Mouse (Mus musculus) urinary bladder, postnatal 25 days (tissue): ENCODE results near the gene Pank4.

Experiments used
- DNase-seq: peaks from one replicate; pipeline ENCODE4 v3.0.0; 2022; ENCODE audit warnings: low spot score

Gene Pank4

DNA sequence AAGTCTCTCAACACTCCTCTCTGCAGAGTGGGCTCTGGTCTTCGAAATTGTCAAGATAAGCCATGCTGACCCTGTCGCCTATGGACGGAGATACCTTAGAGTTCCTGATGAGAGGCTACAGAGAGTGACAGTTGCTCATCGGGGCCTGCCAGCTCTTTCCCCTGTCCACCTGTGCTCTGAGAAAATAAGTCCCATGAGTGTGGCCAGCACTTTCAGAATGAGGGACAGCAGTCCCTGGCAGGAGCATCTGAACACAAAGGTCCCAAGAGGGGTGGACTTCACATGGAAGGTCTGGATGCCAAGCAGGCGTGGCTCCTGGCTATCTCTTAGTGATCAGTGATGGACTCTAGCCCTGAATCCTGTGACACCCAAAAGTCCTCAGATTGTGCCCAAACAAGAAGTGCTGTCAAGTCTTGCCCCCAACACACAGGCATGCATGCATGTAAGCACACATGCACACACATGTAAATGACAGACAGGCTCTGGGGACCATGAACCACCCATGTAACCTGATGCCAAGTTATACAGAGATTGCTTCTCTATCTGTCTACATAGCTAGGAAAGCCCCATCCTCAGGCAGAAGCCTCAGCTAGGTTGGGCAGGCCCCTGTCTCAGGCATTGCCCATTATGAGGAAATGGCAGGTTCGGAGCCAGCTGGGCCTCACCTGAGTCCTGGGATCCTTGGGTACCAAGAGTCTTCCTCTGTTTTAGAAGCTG lies 20.4 kb upstream of the Pank4 start:
- DNase-seq = no peak

DNA sequence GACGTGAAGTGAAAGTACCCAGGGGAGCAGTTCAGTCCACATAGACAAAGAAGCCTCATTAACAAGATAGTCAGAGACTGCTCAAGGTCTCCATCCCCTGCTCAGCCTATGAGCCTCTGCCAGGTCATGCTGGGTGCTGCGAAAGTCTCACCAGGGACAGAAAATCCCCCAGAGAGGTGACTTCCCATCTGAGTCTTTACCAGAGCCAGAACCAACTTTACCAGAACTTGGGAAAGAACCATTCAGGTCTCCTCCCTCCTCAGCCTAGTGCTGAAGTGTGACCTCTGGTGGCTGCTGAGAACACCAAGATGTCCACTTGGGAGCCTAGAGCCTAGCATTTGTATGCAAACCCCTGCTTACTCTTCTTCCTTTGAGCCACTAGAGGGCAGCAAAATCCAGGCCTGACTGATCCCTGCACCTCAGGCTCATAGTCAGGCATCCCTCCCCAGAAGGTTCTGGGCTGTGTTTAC lies 19.8 kb upstream of the Pank4 start:
- DNase-seq = peak; percentile 62

- DNase-seq = peak; percentile 49
Observed at GRCm38 (mm10) chr4:154946319-154946718, 17.6 kb upstream of the Pank4 start.

GRCm38 (mm10) chr4:154948066-154948939 lies 15.6 kb upstream of the Pank4 start:
- DNase-seq = no peak

- no peak for DNase-seq
Observed at GRCm38 (mm10) chr4:154948940-154949588, 14.9 kb upstream of the Pank4 start.

GRCm38 (mm10) chr4:154949589-154949982 lies 14.3 kb upstream of the Pank4 start:
- DNase-seq = no peak

DNA sequence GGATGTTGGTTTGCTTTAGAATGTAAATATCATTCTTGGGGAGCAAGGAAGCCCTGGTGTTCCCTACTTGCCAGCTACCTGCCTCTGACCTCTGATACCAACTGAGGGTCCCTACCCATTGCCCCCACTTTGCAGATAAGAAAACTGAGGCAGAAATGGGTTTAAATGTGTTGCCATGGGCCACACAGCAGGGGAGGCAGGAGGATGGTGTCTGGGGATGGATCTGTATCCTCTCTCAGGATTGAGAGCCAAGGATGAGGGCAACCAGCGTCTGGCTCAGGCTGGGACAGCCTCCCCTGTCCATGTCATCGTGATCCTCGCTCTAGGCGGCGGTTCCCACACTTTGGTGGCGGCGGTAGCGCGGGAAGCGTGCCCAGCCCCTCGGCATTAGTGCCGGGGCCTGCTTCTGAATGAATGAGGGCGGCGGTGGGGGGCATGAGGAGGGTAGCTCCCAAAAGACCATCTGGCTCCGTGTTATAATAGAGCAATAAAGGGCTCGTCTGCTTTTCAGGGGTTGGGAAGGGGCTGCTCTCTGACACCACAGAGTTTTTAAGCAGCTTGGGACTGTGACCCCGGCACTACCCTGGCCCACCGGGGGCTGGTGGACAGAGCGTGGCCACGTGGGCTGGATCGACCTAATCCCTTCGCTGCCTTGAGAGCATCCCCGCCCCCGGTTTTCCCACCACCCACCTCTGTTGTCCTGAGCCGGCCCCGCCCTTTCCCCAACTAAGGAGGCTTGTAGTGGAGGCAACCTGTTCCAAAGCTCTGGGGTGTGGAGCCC lies 11.3 kb upstream of the Pank4 start:
- no peak for DNase-seq

GRCm38 (mm10) chr4:154956604-154957003 lies 7.3 kb upstream of the Pank4 start:
- no peak for DNase-seq

GRCm38 (mm10) chr4:154957289-154957993 lies 6.5 kb upstream of the Pank4 start:
- DNase-seq = no peak

- no peak for DNase-seq
Observed at GRCm38 (mm10) chr4:154958171-154958570, 5.8 kb upstream of the Pank4 start.

DNA sequence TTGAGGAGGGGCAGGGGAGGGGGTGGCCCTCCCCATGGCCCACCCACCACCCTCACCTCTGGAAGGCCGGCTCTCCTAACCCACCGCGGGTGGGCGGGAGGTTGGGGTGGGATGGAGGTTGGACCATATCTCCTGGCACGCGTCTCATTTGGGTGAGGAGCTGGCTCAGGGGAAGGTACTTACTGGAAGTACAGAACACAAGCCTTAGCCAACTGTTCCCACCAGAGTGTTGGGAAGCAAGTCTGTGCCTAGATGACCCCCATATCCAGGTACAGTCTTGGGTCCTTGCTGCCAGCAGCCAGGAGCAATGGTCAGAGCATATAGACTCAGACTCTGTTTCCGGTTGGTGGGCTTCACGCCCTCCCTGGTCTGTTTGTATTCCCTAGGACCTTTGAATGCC lies 5.3 kb upstream of the Pank4 start:
- no peak for DNase-seq

GRCm38 (mm10) chr4:154960021-154960689 lies 3.8 kb upstream of the Pank4 start:
- no peak for DNase-seq

GRCm38 (mm10) chr4:154960690-154961225 lies 3.2 kb upstream of the Pank4 start, which contains the start of gene Hes5:
Hes5 (plus strand) TSS chr4:154960923.
- DNase-seq = no peak

- no peak for DNase-seq
Observed at GRCm38 (mm10) chr4:154961226-154961738, 2.6 kb upstream of the Pank4 start.

GRCm38 (mm10) chr4:154961911-154962310 lies 2.0 kb upstream of the Pank4 start:
- DNase-seq = no peak

DNA sequence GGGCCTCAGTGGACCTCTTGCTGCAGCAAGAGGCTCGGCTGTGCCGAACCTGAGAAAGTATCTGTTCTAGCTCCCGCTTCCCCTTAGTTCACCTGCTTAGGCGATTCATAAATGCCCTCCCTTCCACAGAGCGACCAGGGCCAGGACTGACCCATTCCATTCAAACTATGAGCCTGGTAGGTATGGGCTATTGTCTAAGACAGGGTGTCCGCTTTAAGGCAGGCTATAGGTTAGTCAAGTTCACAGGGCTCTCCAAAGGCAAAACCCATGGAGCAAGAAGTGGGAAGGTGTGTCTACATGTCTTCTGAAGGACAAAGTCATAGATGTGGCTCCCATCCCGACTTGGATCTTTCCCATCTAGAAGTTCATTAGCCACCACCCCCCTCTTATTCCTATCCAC lies 1.2 kb upstream of the Pank4 start:
- DNase-seq = no peak

DNA sequence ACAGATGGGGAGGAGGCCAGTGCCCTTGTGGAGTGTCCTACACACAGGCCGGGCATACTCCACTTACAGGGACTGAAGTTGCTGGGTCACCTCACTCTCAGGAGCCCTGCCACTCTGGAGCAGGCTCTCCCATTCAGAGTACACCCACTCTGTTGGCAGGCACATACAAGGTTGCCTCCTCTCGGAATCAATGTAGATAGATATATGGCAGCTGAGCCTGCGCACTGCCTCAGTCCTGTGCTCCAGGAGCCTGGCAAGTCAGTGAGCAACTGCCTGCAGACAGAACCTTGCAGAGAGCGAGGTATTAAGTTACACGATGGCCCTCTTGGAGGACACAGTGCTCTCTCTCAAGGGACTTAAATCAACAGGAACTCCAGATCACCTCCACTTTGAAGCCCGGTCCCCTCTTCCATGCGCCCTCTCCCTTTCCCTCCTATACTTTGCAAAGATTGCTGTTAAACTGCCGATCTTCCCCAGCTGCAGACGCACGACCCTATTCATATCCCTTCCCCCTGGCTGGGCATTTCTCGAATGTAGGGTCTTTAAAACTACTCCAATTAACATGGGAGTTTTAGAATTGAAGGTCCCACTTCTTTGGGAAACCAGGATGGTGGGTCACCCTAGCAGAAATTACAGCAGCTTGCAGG lies 610 bp upstream of the Pank4 start:
- DNase-seq = no peak

GRCm38 (mm10) chr4:154964581-154965235 lies 785 bp downstream of the Pank4 start:
- DNase-seq = no peak

DNA sequence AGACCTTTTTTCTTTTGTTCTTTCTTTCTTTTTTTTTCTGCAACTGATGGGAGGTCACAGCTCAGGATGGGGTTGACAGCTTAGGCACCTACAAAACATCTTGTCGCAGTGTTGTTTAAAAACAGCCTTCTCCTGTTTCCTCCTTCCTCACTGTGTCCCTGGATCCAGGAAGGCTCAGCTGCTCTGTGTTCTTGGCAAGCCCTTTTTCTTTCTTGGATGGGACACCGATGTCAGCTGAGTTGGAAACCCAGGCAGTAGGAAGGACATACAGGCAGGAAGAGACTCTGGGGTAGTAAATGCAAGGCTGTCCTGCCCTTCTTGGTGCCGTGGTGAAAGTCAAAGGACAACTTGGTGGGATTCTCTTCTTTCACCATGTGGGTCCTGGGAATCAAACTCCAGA lies 1.9 kb downstream of the Pank4 start:
- DNase-seq = no peak
